Mouse (Mus musculus): ENCODE data around the gene Hcfc2. TPM values are rescaled to one million over a fixed set of nuclear protein-coding genes. Genes with fewer than 3 reads are reported as not detected.

Hcfc2 gene
- polyA plus RNA-seq, 1 experiment = 17.1 TPM

GRCm38 (mm10) chr10:82680769-82681168 lies 15.2 kb upstream of the Hcfc2 start:
- Histone ChIP-seq H3K36me3 (ENCODE audit: control insufficient read depth, insufficient read depth, low read length) (no peaks in the 10 kb centered on the region), H3K27me3 (ENCODE audit: control insufficient read depth, insufficient read depth, low read length) (no peaks in the 10 kb centered on the region), H3K4me3 (ENCODE audit: control insufficient read depth, insufficient read depth, low read length) (no peak overlapping the region), H3K4me1 (replicated peaks; ENCODE audit: control insufficient read depth, insufficient read depth, low read length) (peaks cover 10% of the 10 kb centered on the region), H3K27ac (ENCODE audit: control insufficient read depth, insufficient read depth, low read length) (no peak overlapping the region)
- 97% methylated on average over 5 of the region's 5 CpGs for WGBS
- TF ChIP-seq CTCF (IDR thresholded peaks at IDR 0.05; ENCODE audit: borderline replicate concordance, control insufficient read depth, extremely low read depth, insufficient read depth, low read length, poor library complexity) (no peak), POLR2A (IDR thresholded peaks at IDR 0.05; ENCODE audit: control insufficient read depth, extremely low read depth, insufficient read depth, low read length, poor library complexity) (no peak)
- DNase-seq = no peak

GRCm38 (mm10) chr10:82681639-82682038 lies 14.3 kb upstream of the Hcfc2 start:
- DNase-seq = no peak
- Histone ChIP-seq H3K36me3 (ENCODE audit: control insufficient read depth, insufficient read depth, low read length) (no peaks in the 10 kb centered on the region), H3K27ac (ENCODE audit: control insufficient read depth, insufficient read depth, low read length) (no peak overlapping the region), H3K27me3 (ENCODE audit: control insufficient read depth, insufficient read depth, low read length) (no peaks in the 10 kb centered on the region), H3K4me3 (ENCODE audit: control insufficient read depth, insufficient read depth, low read length) (no peak overlapping the region), H3K4me1 (replicated peaks; ENCODE audit: control insufficient read depth, insufficient read depth, low read length) (peaks cover 10% of the 10 kb centered on the region)
- 95% methylated on average over 7 of the region's 7 CpGs for WGBS
- TF ChIP-seq POLR2A (IDR thresholded peaks at IDR 0.05; ENCODE audit: control insufficient read depth, extremely low read depth, insufficient read depth, low read length, poor library complexity) = no peak
- no peak for TF ChIP-seq CTCF (IDR thresholded peaks at IDR 0.05; ENCODE audit: borderline replicate concordance, control insufficient read depth, extremely low read depth, insufficient read depth, low read length, poor library complexity)

- DNase-seq = no peak
- peaks cover 3% of the 10 kb centered on the region for H3K4me1 ChIP-seq (replicated peaks; ENCODE audit: control insufficient read depth, insufficient read depth, low read length)
- no peaks in the 10 kb centered on the region for H3K36me3 ChIP-seq (ENCODE audit: control insufficient read depth, insufficient read depth, low read length)
- 83% methylated on average over 2 of the region's 2 CpGs for WGBS
- TF ChIP-seq CTCF (IDR thresholded peaks at IDR 0.05; ENCODE audit: borderline replicate concordance, control insufficient read depth, extremely low read depth, insufficient read depth, low read length, poor library complexity) (no peak), POLR2A (IDR thresholded peaks at IDR 0.05; ENCODE audit: control insufficient read depth, extremely low read depth, insufficient read depth, low read length, poor library complexity) (no peak)
- H3K27me3 ChIP-seq (ENCODE audit: control insufficient read depth, insufficient read depth, low read length) = no peaks in the 10 kb centered on the region
- no peak overlapping the region for H3K27ac ChIP-seq (ENCODE audit: control insufficient read depth, insufficient read depth, low read length)
- H3K4me3 ChIP-seq (ENCODE audit: control insufficient read depth, insufficient read depth, low read length) = no peak overlapping the region
These were observed 10.5 kb upstream of the Hcfc2 start for GRCm38 (mm10) chr10:82685440-82685839.

- H3K4me1 ChIP-seq (replicated peaks; ENCODE audit: control insufficient read depth, insufficient read depth, low read length) = peaks cover 6% of the 10 kb centered on the region
- 34% methylated on average over 7 of the region's 7 CpGs for whole genome bisulfite sequencing
- H3K27me3 ChIP-seq (ENCODE audit: control insufficient read depth, insufficient read depth, low read length) = no peaks in the 10 kb centered on the region
- no peak overlapping the region for H3K27ac ChIP-seq (ENCODE audit: control insufficient read depth, insufficient read depth, low read length)
- no peak overlapping the region for H3K4me3 ChIP-seq (ENCODE audit: control insufficient read depth, insufficient read depth, low read length)
- TF ChIP-seq CTCF (IDR thresholded peaks at IDR 0.05; ENCODE audit: borderline replicate concordance, control insufficient read depth, extremely low read depth, insufficient read depth, low read length, poor library complexity) = no peak
- TF ChIP-seq POLR2A (IDR thresholded peaks at IDR 0.05; ENCODE audit: control insufficient read depth, extremely low read depth, insufficient read depth, low read length, poor library complexity) = no peak
- DNase-seq = no peak
- H3K36me3 ChIP-seq (ENCODE audit: control insufficient read depth, insufficient read depth, low read length) = no peaks in the 10 kb centered on the region
These were observed 6.2 kb upstream of the Hcfc2 start for GRCm38 (mm10) chr10:82689681-82690211.

- H3K27ac ChIP-seq (ENCODE audit: control insufficient read depth, insufficient read depth, low read length) = no peak within 1 kb of the TSS
- TF ChIP-seq CTCF (IDR thresholded peaks at IDR 0.05; ENCODE audit: borderline replicate concordance, control insufficient read depth, extremely low read depth, insufficient read depth, low read length, poor library complexity) (no peak), POLR2A (IDR thresholded peaks at IDR 0.05; ENCODE audit: control insufficient read depth, extremely low read depth, insufficient read depth, low read length, poor library complexity) (no peak)
These were observed 5.5 kb upstream of the Hcfc2 start, which contains the start of gene Glt8d2 for GRCm38 (mm10) chr10:82690494-82690893. TSS of gene Glt8d2 (minus strand) at chr10:82690650.

GRCm38 (mm10) chr10:82696453-82697079 lies 606 bp downstream of the Hcfc2 start:
- Histone ChIP-seq H3K27ac (ENCODE audit: control insufficient read depth, insufficient read depth, low read length) (no peak overlapping the region), H3K4me3 (ENCODE audit: control insufficient read depth, insufficient read depth, low read length) (no peak overlapping the region), H3K4me1 (replicated peaks; ENCODE audit: control insufficient read depth, insufficient read depth, low read length) (peaks cover 15% of the 10 kb centered on the region), H3K36me3 (ENCODE audit: control insufficient read depth, insufficient read depth, low read length) (0 out of 2 replicates have a peak, but pooled peaks cover 4% of the 10 kb centered on the region), H3K27me3 (ENCODE audit: control insufficient read depth, insufficient read depth, low read length) (no peaks in the 10 kb centered on the region)
- TF ChIP-seq CTCF (IDR thresholded peaks at IDR 0.05; ENCODE audit: borderline replicate concordance, control insufficient read depth, extremely low read depth, insufficient read depth, low read length, poor library complexity) (no peak), POLR2A (IDR thresholded peaks at IDR 0.05; ENCODE audit: control insufficient read depth, extremely low read depth, insufficient read depth, low read length, poor library complexity) (no peak)
- 55% methylated on average over 4 of the region's 4 CpGs for WGBS
- DNase-seq = no peak

More at GRCm38 (mm10) chr10:82690494-82690893, 5.5 kb upstream of the Hcfc2 start, which contains the start of gene Glt8d2:
- Histone ChIP-seq H3K36me3 (ENCODE audit: control insufficient read depth, insufficient read depth, low read length) (no peaks in the 10 kb centered on the region), H3K4me1 (replicated peaks; ENCODE audit: control insufficient read depth, insufficient read depth, low read length) (peaks cover 6% of the 10 kb centered on the region), H3K27me3 (ENCODE audit: control insufficient read depth, insufficient read depth, low read length) (no peaks in the 10 kb centered on the region), H3K4me3 (ENCODE audit: control insufficient read depth, insufficient read depth, low read length) (no peak within 1 kb of the TSS)
- 16% methylated on average over 14 of the region's 14 CpGs for WGBS
- no peak for DNase-seq
